Mouse (Mus musculus) neural tube, embryonic 11.5 days (tissue): ENCODE measurements around the gene Milr1. TPM values are rescaled to one million over a fixed set of nuclear protein-coding genes. Genes with fewer than 3 reads are reported as not detected.

Experiments
- ATAC-seq: fragments of 200-750 bp; cut with Nextera tagmentation; 2 replicates; pipeline ENCODE4 v1.8.0; 2017; ENCODE audit warnings: moderate number of reproducible peaks, mild to moderate bottlenecking, moderate TSS enrichment, moderate library complexity; ENCODE audit not compliant: insufficient read depth, low FRiP score, low TSS enrichment
- DNase-seq: peaks from one replicate; pipeline ENCODE4 v3.0.0-alpha.2; 2015; ENCODE audit warnings: low spot score
- H3K27ac ChIP-seq: fragments of 300-500 bp; sonication (generic); 2 replicates; pipeline ENCODE4 v1.5.1; 2014; ENCODE audit warnings: low read depth, mild to moderate bottlenecking, low read length
- H3K27me3 ChIP-seq: fragments of 300-500 bp; sonication (generic); 2 replicates; pipeline ENCODE4 v1.6.1; 2014; ENCODE audit warnings: mild to moderate bottlenecking, low read length, mixed read lengths; ENCODE audit not compliant: control insufficient read depth, insufficient read depth
- H3K36me3 ChIP-seq: fragments of 300-500 bp; sonication (generic); 2 replicates; pipeline ENCODE4 v1.6.1; 2014; ENCODE audit warnings: mild to moderate bottlenecking, low read length, moderate library complexity, mixed read lengths; ENCODE audit not compliant: control insufficient read depth, insufficient read depth
- H3K4me1 ChIP-seq: fragments of 300-500 bp; sonication (generic); 2 replicates; pipeline ENCODE4 v1.6.1; 2014; ENCODE audit warnings: low read length, mixed read lengths; ENCODE audit not compliant: control insufficient read depth, insufficient read depth
- H3K4me2 ChIP-seq: fragments of 300-500 bp; sonication (generic); 2 replicates; pipeline ENCODE4 v1.6.1; 2014; ENCODE audit warnings: low read depth, mild to moderate bottlenecking, moderate library complexity
- H3K4me3 ChIP-seq: fragments of 300-500 bp; sonication (generic); 2 replicates; pipeline ENCODE4 v1.5.1; 2014; ENCODE audit warnings: low read depth, low read length
- H3K9ac ChIP-seq: fragments of 300-500 bp; sonication (generic); 2 replicates; pipeline ENCODE4 v1.6.1; 2014; ENCODE audit warnings: mild to moderate bottlenecking, low read length
- H3K9me3 ChIP-seq: fragments of 300-500 bp; sonication (generic); 2 replicates; pipeline ENCODE4 v1.6.1; 2016; ENCODE audit warnings: low read length; ENCODE audit not compliant: control insufficient read depth
- WGBS: fragments of 180-500 bp; shearing (Covaris S2); extraction: QIAGEN DNeasy Blood & Tissue Kit; methylation state at CpG from one replicate; pipeline ENCODE4 v1.1.7; 2014; 5-methylcytosine and 5-hydroxymethylcytosine counted together
- polyA plus RNA-seq: library from polyadenylated mRNA; unstranded; fragments of >200 nt; fragmentation: Nextera tagmentation; extraction: Ambion mirVana; gene quantifications from 2 replicates; pipeline ENCODE4 v1.2.1, GENCODE M21; 2014

Gene Milr1
- polyA plus RNA-seq: 0.61 and 1.4 TPM in 2 replicates

- no peaks in the 10 kb centered on the region for H3K36me3 ChIP-seq
- DNase-seq (no peak), ATAC-seq (no peak)
- no peak within 1 kb of the TSS for H3K9ac ChIP-seq
- H3K4me3 ChIP-seq: no peak within 1 kb of the TSS
- WGBS: 90% methylated on average over 17 of the region's 17 CpGs
- H3K27me3 ChIP-seq: no peaks in the 10 kb centered on the region
- H3K4me2 ChIP-seq: no peak within 1 kb of the TSS
- no peaks in the 10 kb centered on the region for H3K9me3 ChIP-seq
- no peak within 1 kb of the TSS for H3K27ac ChIP-seq
- H3K4me1 ChIP-seq: no peaks in the 10 kb centered on the region
Observed at GRCm38 (mm10) chr11:106751039-106752018, at the start of gene Milr1. Milr1 (plus strand) TSS chr11:106751226.

GRCm38 (mm10) chr11:106701589-106701988 is 49.4 kb upstream of the Milr1 start:
- Histone ChIP-seq H3K9ac (no peak overlapping the region), H3K36me3 (no peaks in the 10 kb centered on the region), H3K4me2 (no peak overlapping the region), H3K27ac (no peak overlapping the region), H3K4me3 (no peak overlapping the region), H3K27me3 (no peaks in the 10 kb centered on the region), H3K9me3 (no peaks in the 10 kb centered on the region), H3K4me1 (no peaks in the 10 kb centered on the region)
- 81% methylated on average over 9 of the region's 9 CpGs for WGBS
- DNase-seq: no peak
- no peak for ATAC-seq

GRCm38 (mm10) chr11:106702584-106702983 is 48.4 kb upstream of the Milr1 start:
- Histone ChIP-seq H3K4me3 (no peak overlapping the region), H3K4me1 (no peaks in the 10 kb centered on the region), H3K27ac (no peak overlapping the region), H3K27me3 (no peaks in the 10 kb centered on the region), H3K9ac (no peak overlapping the region), H3K36me3 (no peaks in the 10 kb centered on the region), H3K9me3 (no peaks in the 10 kb centered on the region), H3K4me2 (no peak overlapping the region)
- WGBS: 89% methylated on average over 3 of the region's 3 CpGs
- ATAC-seq (no peak), DNase-seq (no peak)

GRCm38 (mm10) chr11:106703931-106704330 is 47.1 kb upstream of the Milr1 start:
- no peak for ATAC-seq
- H3K27me3 ChIP-seq: no peaks in the 10 kb centered on the region
- H3K4me1 ChIP-seq: no peaks in the 10 kb centered on the region
- no peak for DNase-seq
- no peak overlapping the region for H3K9ac ChIP-seq
- no peaks in the 10 kb centered on the region for H3K9me3 ChIP-seq
- WGBS: 95% methylated on average over 7 of the region's 7 CpGs
- H3K4me2 ChIP-seq: no peak overlapping the region
- H3K36me3 ChIP-seq: no peaks in the 10 kb centered on the region
- H3K27ac ChIP-seq: no peak overlapping the region
- no peak overlapping the region for H3K4me3 ChIP-seq

GRCm38 (mm10) chr11:106704399-106705111 is 46.5 kb upstream of the Milr1 start:
- H3K9ac ChIP-seq: no peak overlapping the region
- H3K27ac ChIP-seq: no peak overlapping the region
- no peaks in the 10 kb centered on the region for H3K27me3 ChIP-seq
- H3K36me3 ChIP-seq: no peaks in the 10 kb centered on the region
- no peak for DNase-seq
- no peak overlapping the region for H3K4me3 ChIP-seq
- no peak for ATAC-seq
- WGBS: 75% methylated on average over 9 of the region's 9 CpGs
- H3K9me3 ChIP-seq: no peaks in the 10 kb centered on the region
- no peak overlapping the region for H3K4me2 ChIP-seq
- H3K4me1 ChIP-seq: no peaks in the 10 kb centered on the region

- no peaks in the 10 kb centered on the region for H3K36me3 ChIP-seq
- no peak overlapping the region for H3K4me3 ChIP-seq
- no peak for DNase-seq
- H3K9me3 ChIP-seq: no peaks in the 10 kb centered on the region
- ATAC-seq: no peak
- H3K27me3 ChIP-seq: no peaks in the 10 kb centered on the region
- 65% methylated on average over 4 of the region's 4 CpGs for WGBS
- no peak overlapping the region for H3K4me2 ChIP-seq
- no peak overlapping the region for H3K27ac ChIP-seq
- H3K4me1 ChIP-seq: no peaks in the 10 kb centered on the region
- no peak overlapping the region for H3K9ac ChIP-seq
Observed at GRCm38 (mm10) chr11:106706212-106706611, 44.8 kb upstream of the Milr1 start.

- Histone ChIP-seq H3K4me3 (no peak overlapping the region), H3K27me3 (no peaks in the 10 kb centered on the region), H3K4me2 (no peak overlapping the region), H3K9me3 (no peaks in the 10 kb centered on the region), H3K36me3 (no peaks in the 10 kb centered on the region), H3K9ac (no peak overlapping the region), H3K27ac (no peak overlapping the region), H3K4me1 (no peaks in the 10 kb centered on the region)
- ATAC-seq: no peak
- WGBS: 87% methylated on average over 8 of the region's 8 CpGs
- DNase-seq: no peak
Observed at GRCm38 (mm10) chr11:106707085-106707484, 43.9 kb upstream of the Milr1 start.

- no peak overlapping the region for H3K4me2 ChIP-seq
- H3K27me3 ChIP-seq: no peaks in the 10 kb centered on the region
- no peaks in the 10 kb centered on the region for H3K36me3 ChIP-seq
- no peaks in the 10 kb centered on the region for H3K4me1 ChIP-seq
- H3K9ac ChIP-seq: no peak overlapping the region
- no peak for DNase-seq
- 67% methylated on average over 3 of the region's 3 CpGs for WGBS
- H3K4me3 ChIP-seq: no peak overlapping the region
- no peak for ATAC-seq
- no peak overlapping the region for H3K27ac ChIP-seq
- H3K9me3 ChIP-seq: no peaks in the 10 kb centered on the region
Observed at GRCm38 (mm10) chr11:106707866-106708265, 43.2 kb upstream of the Milr1 start.
